Mouse (Mus musculus) myocyte (in vitro differentiated cells): ENCODE measurements around the gene Sec22a.

Experiments used
- CEBPB ChIP-seq: IDR thresholded peaks from 2 replicates; pipeline ENCODE4 v1.6.1; 2011; ENCODE audit warnings: mild to moderate bottlenecking, moderate library complexity; ENCODE audit not compliant: poor library complexity, insufficient read depth, severe bottlenecking
- E2F4 ChIP-seq: IDR thresholded peaks from one replicate; pipeline ENCODE4 v1.6.1; 2011; ENCODE audit warnings: mild to moderate bottlenecking, control low read depth, moderate library complexity; ENCODE audit not compliant: insufficient read depth
- MAX ChIP-seq: IDR thresholded peaks from one replicate; pipeline ENCODE4 v1.6.1; 2011; ENCODE audit warnings: low read depth, mild to moderate bottlenecking, control low read depth
- MYOD1 ChIP-seq, 3 experiments: IDR thresholded peaks; one replicate each; pipeline ENCODE4 v1.6.1; 2011; ENCODE audit warnings: control low read depth in 2 of 3, low read depth in 2 of 3, mild to moderate bottlenecking in 2 of 3, moderate library complexity in 1 of 3; ENCODE audit not compliant: insufficient read length in 2 of 3, control insufficient read depth in 1 of 3
- POLR2A ChIP-seq: IDR thresholded peaks from one replicate; pipeline ENCODE4 v1.6.1; 2011; ENCODE audit warnings: low read depth, mild to moderate bottlenecking, control low read depth, moderate library complexity; ENCODE audit not compliant: insufficient read length
- POLR2AphosphoS2 ChIP-seq: IDR thresholded peaks from one replicate; pipeline ENCODE4 v1.6.1; 2011; ENCODE audit warnings: low read depth, control low read depth; ENCODE audit not compliant: insufficient read length
- TCF12 ChIP-seq: IDR thresholded peaks from one replicate; pipeline ENCODE4 v1.6.1; 2011; ENCODE audit warnings: mild to moderate bottlenecking, control low read depth; ENCODE audit not compliant: poor library complexity, insufficient read depth, severe bottlenecking
- USF1 ChIP-seq: IDR thresholded peaks from one replicate; pipeline ENCODE4 v1.6.1; 2011; ENCODE audit warnings: low read depth, mild to moderate bottlenecking, control low read depth, moderate library complexity

- no peak for TF ChIP-seq POLR2A
- TF ChIP-seq CEBPB, result no peak
- no peak for TF ChIP-seq POLR2AphosphoS2
- no peak for TF ChIP-seq USF1
- TF ChIP-seq TCF12, result no peak
- TF ChIP-seq E2F4, result no peak
- no peak for TF ChIP-seq MYOD1 (IDR thresholded peaks at IDR 0.05; ENCODE audit: control insufficient read depth in 1 of 3, insufficient read length in 2 of 3, low read depth in 2 of 3)
- TF ChIP-seq MAX, result no peak
These were observed 85.6 kb downstream of the Sec22a start for GRCm38 (mm10) chr16:35278166-35278565.
